10 mouse cellular contexts compared by ENCODE assay signal in the genomic region with DNA sequence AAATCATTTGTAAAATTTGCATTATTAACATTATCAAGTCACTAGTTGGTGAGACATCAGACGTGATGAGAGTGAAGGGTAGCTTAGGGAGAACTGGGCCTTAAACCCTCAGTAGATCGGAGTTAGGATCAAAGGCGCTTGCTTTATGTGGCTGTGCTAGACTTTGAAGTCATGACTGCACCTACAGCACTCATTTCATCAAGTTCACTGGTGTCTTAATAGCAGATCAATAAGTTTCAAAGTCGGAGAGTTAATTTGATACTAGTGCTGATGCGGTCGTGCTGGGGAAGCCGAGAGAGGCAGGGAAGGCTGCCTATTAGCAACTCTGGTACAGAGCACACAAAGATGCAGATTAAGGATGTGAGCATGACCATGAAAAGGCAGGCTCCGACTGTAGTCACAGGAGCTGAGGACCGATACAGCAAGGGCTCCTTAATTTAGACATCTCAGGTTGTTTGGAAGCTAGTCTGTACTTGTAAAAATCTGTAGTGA.
"Had no signal": no experiment of that assay in that cellular context is flagged by ENCODE, and none has a peak within 500 bp of the region (broad histone marks: within the 10 kb centered on the region; RNA-seq: fewer than 3 reads in every experiment).

No protein-coding gene starts in this region.

- H3K4me3 ChIP-seq: kidney, embryonic 15.5 days; limb, embryonic 13.5 days; liver, embryonic 13.5 days had no signal

- H3K9me3 ChIP-seq: kidney, embryonic 15.5 days; limb, embryonic 13.5 days; liver, embryonic 13.5 days had no signal

- H3K4me2 ChIP-seq: kidney, embryonic 15.5 days; limb, embryonic 13.5 days; liver, embryonic 13.5 days had no signal

- H3K9ac ChIP-seq: kidney, embryonic 15.5 days; limb, embryonic 13.5 days; liver, embryonic 13.5 days had no signal

- H3K27ac ChIP-seq: kidney, embryonic 15.5 days; limb, embryonic 13.5 days; liver, embryonic 13.5 days had no signal

- DNase-seq: kidney, adult 2 months; kidney, postnatal 14 days; left cerebral cortex, postnatal 4 days; liver, embryonic 13.5 days; lung, adult 18-20 months; right cerebral cortex, adult 18-20 months; right cerebral cortex, postnatal 25 days; thymus, postnatal 4 days had no signal

- H3K36me3 ChIP-seq: liver, embryonic 13.5 days had no signal
